Mouse (Mus musculus) layer of hippocampus, adult 9-10 months (tissue): ENCODE measurements around the gene Mtx2.

Experiments used
- DNase-seq: peaks from one replicate; pipeline ENCODE4 v3.0.0; 2022; ENCODE audit warnings: low spot score

Mtx2 gene

DNA sequence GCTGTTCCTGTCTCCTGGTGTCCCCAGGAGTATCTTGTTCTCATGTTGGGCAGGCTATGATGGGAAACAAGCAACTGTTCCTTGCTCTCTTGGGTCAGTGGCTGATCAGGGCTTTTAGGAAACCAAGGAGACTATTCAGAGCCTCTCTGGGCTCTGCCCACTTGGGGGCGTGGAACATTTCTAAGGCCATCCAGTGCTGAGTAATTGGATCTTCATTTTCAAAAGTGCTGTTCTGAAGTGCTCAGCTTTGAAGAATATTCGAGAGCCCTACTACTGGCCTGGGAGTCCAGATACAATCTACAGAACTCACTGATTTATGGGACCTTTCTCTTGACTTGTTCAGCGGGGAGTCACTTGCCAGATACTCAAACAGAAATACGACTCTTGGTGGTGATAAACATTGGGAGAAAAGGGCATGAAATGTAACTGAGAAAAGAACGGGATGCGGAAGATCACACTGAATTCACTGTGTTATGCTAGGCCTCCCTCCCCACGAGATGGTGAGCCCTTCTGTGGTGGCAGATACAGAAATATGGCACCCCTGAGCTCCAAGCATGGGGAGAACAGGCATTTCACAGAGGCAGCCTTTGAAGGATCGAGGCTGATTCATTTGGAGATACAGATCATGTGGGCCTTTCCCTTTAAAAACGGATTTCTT lies 92.4 kb downstream of the Mtx2 start:
- DNase-seq: no peak

- DNase-seq: no peak
These were observed 100.6 kb downstream of the Mtx2 start for GRCm38 (mm10) chr2:74925968-74926814.
